Mouse (Mus musculus): ENCODE measurements around the gene Rasgrf1.

- TF ChIP-seq POLR2A (IDR thresholded peaks at IDR 0.05; ENCODE audit: insufficient read depth, low read depth, low read length) (no peak), CTCF (IDR thresholded peaks at IDR 0.05; ENCODE audit: insufficient read depth, low read depth, low read length) (no peak)
Measured at GRCm38 (mm10) chr9:90021442-90021841, 111.7 kb downstream of the Rasgrf1 start.

All from olfactory bulb, adult 2 months (tissue).